Mouse (Mus musculus) C2C12 (cell line): ENCODE measurements at regions not wholly inside any gene's neighbourhood (a gene's known extent, or its start where the extent isn't known, plus 50 kb on each side); places are given as distances from the start of the nearest gene placed in this dataset.

Experiments used
- CEBPB ChIP-seq: IDR thresholded peaks from one replicate; pipeline ENCODE4 v1.6.1; 2011; ENCODE audit warnings: low read depth, mild to moderate bottlenecking, control low read depth, moderate library complexity
- CTCF ChIP-seq: IDR thresholded peaks from one replicate; pipeline ENCODE4 v1.5.1; 2011; ENCODE audit not compliant: control insufficient read depth, insufficient read depth, insufficient read length
- MAX ChIP-seq: IDR thresholded peaks from one replicate; pipeline ENCODE4 v1.6.1; 2011; ENCODE audit warnings: mild to moderate bottlenecking, control low read depth
- MYOD1 ChIP-seq: IDR thresholded peaks from one replicate; pipeline ENCODE4 v1.6.1; 2011; ENCODE audit warnings: low read depth; ENCODE audit not compliant: control insufficient read depth, insufficient read length
- USF1 ChIP-seq: IDR thresholded peaks from one replicate; pipeline ENCODE4 v1.6.1; 2011; ENCODE audit warnings: low read depth, mild to moderate bottlenecking, control low read depth, moderate library complexity

- TF ChIP-seq CTCF (no peak), CEBPB (no peak), MYOD1 (no peak), MAX (no peak), USF1 (no peak)
These were observed 106.2 kb downstream of the Spry2 start for GRCm38 (mm10) chr14:105790441-105790840.
